Mouse (Mus musculus) liver, embryonic 18 days (tissue): ENCODE data around the gene Krtap3-3. TPM values are rescaled to one million over a fixed set of nuclear protein-coding genes. Genes with fewer than 3 reads are reported as not detected.

Experiments used
- polyA plus RNA-seq: library from polyadenylated mRNA; depleted of rRNA; stranded (reverse); fragments of >200 nt; gene quantifications from 2 replicates; pipeline ENCODE4 v1.2.3, GENCODE M21; 2012; rRNA removed

Gene Krtap3-3
- not detected in 2 replicates for polyA plus RNA-seq

DNA sequence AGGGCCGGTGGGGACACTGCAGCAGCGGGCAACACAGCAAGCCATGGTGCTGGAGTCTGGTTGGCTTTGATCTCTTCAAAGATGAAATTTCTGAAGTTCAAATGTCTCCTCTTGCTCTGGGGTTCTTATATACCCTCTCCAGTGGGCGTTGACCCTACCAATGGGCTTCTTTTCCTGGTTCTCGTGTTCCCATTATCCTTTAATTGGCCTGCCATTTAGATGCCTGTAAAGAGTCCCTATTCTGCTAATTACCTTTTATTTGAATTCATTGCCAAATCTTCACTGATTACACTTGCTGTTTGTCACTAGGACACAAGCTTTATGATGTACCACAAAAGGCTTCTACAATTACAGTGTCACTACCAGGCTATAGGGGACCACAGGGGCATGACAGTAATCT lies at the start of gene Krtap3-3:
Gene Krtap3-3 (minus strand): TSS at position 101 of the 400 bp plus-strand sequence.

DNA sequence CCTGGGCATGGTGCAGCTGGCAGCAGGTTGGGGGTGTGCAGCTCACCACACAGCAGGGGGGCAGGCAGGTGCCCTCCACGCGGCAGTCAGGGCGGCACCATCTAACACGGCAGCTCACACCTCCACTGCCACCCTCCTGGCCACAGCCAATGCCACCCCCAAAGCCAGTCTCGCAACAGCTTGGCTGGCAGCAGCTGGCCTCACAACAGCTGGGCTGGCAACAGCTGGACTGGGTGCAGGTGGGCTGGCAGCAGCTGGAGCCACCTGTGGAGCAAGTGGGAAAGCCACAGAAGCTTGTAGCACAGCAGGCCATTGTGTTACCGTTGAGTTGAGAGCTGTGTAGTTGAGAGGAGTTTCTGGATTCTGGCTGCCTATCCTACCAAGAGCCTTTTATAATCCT lies 47.1 kb upstream of the Krtap3-3 start, which contains the start of gene Krtap9-3:
Gene Krtap9-3 (minus strand): TSS at position 364 of the 400 bp plus-strand sequence.

DNA sequence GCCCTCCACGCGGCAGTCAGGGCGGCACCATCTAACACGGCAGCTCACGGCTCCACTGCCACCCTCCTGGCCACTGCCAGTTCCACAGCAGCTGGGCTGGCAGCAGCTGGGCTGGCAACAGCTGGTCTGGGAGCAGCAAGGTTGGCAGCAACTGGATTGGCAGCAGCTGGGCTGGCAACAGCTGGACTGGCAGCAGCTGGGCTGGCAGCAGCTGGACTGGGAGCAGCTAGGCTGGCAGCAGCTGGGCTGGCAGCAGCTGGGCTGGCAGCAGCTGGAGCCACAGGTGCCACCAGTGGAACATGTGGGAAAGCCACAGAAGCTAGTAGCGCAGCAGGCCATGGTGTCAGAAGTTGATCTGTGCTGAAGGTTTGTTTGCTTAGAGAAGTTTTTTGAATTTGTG lies 40.3 kb upstream of the Krtap3-3 start, which contains the start of gene Krtap1-3:
Gene Krtap1-3 (minus strand): TSS at position 359 of the 400 bp plus-strand sequence.

DNA sequence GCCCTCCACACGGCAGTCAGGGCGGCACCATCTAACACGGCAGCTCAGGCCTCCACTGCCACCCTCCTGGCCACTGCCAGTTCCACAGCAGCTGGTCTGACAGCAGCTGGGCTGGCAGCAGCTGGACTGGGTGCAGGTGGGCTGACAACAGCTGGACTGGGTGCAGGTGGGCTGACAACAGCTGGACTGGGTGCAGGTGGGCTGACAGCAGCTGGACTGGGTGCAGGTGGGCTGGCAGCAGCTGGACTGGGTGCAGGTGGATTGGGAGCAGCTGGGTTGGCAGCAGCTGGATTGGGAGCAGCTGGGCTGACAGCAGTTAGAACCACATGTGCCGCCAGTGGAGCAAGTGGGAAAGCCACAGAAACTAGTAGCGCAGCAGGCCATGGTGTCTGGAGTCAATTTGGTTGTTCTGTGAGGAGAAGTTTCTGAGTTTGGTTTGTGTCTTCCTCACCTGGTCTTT lies 32.6 kb upstream of the Krtap3-3 start, which contains the start of gene Krtap1-4:
Gene Krtap1-4 (minus strand): TSS at position 410 of the 460 bp plus-strand sequence.

DNA sequence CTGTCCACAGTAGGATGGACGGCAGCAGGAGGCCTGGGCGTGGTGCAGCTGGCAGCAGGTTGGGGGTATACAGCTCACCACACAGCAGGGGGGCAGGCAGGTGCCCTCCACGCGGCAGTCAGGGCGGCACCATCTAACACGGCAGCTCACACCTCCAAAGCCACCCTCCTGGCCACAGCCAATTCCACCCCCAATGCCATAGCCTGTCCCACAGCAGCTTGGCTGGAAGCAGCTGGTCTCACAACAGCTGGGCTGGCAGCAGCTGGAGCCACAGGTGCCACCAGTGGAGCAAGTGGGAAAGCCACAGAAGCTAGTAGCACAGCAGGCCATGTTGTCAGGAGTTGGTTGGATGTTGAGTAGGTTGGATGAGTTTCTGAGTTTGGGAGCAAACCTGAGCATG lies 30.0 kb upstream of the Krtap3-3 start, which contains the start of gene Krtap1-5:
Gene Krtap1-5 (minus strand): TSS at position 381 of the 400 bp plus-strand sequence.

DNA sequence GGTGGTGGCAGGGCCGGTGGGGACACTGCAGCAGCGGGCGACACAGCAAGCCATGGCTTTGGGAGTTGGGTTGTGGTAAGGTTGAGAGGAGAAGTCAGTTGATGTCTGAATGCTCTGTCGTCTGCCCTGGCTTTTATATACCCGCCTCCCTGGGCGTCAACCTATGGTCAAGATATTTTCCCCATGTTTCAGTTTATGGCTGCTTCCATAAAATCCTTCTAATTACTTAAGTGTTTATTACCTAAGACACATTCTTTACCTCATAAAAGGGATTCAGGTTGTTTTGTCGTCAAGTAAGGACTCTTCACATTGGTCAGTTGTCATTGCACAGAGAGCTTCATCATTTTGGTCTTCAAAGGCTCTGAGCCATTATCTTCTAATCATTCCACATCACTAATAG lies 15.9 kb upstream of the Krtap3-3 start, which contains the start of gene Krtap3-1:
Gene Krtap3-1 (minus strand): TSS at position 101 of the 400 bp plus-strand sequence.

DNA sequence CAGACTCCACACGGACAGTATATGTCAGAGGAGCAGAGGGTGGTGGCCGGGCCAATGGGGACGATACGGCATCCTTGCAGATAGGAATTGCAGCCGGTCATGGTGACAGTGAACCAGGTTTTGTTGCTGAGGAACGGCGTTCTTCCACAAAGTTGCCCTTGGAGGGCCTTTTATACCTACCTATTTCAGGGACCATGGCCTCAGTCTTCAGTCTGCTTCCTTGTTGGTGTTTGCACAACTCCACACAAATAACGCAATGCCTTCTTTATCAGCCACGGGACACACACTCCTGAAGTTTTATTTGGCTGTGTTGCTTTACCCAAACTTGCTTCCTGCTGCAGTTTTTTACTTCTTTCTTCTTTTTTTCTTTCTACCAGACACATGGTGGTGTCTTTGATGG lies 8.7 kb upstream of the Krtap3-3 start, which contains the start of gene Gm11939:
Gene Gm11939 (minus strand): TSS at position 101 of the 400 bp plus-strand sequence.

DNA sequence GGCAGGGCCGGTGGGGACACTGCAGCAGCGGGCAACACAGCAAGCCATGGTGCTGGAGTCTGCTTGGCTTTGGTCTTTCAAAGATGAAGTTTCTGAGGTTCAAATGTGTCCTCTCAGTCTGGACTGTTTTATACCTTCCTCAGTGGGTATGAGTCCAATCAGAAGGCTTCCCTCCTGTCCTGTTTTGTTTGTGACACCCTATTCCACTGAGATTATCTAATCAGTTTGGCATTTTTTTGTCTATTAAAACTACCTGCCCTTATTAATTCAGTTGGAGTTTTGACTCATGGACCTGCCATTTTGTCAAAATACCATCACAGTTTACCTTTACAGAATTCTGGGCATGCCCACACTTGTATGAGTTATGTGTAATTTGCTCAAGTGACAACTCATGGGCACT lies 6.1 kb upstream of the Krtap3-3 start, which contains the start of gene Krtap3-2:
Gene Krtap3-2 (minus strand): TSS at position 101 of the 400 bp plus-strand sequence.

DNA sequence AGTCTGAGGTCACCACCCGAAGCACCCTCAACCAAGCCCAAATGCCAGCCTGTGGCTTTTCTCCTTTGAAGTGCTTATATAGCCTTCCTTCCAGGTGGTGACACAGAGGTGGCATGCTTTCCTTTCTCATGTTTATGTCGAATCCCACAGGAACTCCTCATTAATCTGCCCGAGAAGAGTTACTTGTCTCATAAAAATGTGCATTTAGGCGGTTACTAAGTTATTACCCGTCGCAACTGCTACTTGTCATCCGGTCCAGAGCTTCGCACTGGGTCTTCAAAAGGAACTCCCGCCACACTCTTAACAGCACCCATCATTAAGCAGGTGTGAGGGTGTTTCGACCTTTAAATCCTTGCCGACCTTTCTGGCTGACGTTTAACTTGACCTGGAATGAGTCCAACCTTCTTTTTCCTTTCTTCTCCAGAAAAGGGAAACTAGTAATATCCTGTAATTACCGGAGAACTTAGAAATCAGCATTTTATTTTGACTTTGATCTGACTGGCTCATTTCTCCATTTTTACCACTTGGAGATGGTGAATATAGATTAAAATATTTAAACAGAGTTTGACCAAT lies 29.3 kb downstream of the Krtap3-3 start, which contains the start of gene Krt39:
Gene Krt39 (minus strand): TSS at position 51 of the 573 bp plus-strand sequence.

Other genes with a start within 250 kb of the Krtap3-3 start
- gene Krt25, start 227.9 kb downstream of the Krtap3-3 start, polyA plus RNA-seq, result 0.03 TPM in 1 of 2 replicates, not detected in the other
- not detected in 2 replicates for gene Krt26, start 212.9 kb downstream of the Krtap3-3 start, polyA plus RNA-seq
- gene Krt27, start 199.8 kb downstream of the Krtap3-3 start, polyA plus RNA-seq, result not detected in 2 replicates
- gene Krt28, start 176.0 kb downstream of the Krtap3-3 start, polyA plus RNA-seq, result not detected in 2 replicates
- 1.5 and 1.7 TPM in 2 replicates for gene Krt10, start 161.5 kb downstream of the Krtap3-3 start, polyA plus RNA-seq
- gene Krt12, start 128.6 kb downstream of the Krtap3-3 start, polyA plus RNA-seq, result 0.05 TPM in 1 of 2 replicates, not detected in the other
- 12.1 and 18.7 TPM in 2 replicates for gene Krt20, start 112.7 kb downstream of the Krtap3-3 start, polyA plus RNA-seq
- 4.7 and 5.5 TPM in 2 replicates for gene Krt23, start 57.7 kb downstream of the Krtap3-3 start, polyA plus RNA-seq
- gene Krt39, start 29.5 kb downstream of the Krtap3-3 start, polyA plus RNA-seq, result not detected in 2 replicates
- not detected in 2 replicates for gene Krt40, start 7.7 kb downstream of the Krtap3-3 start, polyA plus RNA-seq
- not detected in 2 replicates for gene Krtap3-2, start 6.0 kb upstream of the Krtap3-3 start, polyA plus RNA-seq
- not detected in 2 replicates for gene Gm11939, start 8.6 kb upstream of the Krtap3-3 start, polyA plus RNA-seq
- gene Krtap3-1, start 15.8 kb upstream of the Krtap3-3 start, polyA plus RNA-seq, result not detected in 2 replicates
- gene Krtap1-5, start 30.2 kb upstream of the Krtap3-3 start, polyA plus RNA-seq, result not detected in 2 replicates
- not detected in 2 replicates for gene Krtap1-4, start 32.8 kb upstream of the Krtap3-3 start, polyA plus RNA-seq
- not detected in 2 replicates for gene Krtap1-3, start 40.5 kb upstream of the Krtap3-3 start, polyA plus RNA-seq
- gene Krtap9-3, start 47.2 kb upstream of the Krtap3-3 start, polyA plus RNA-seq, result not detected in 2 replicates
- not detected in 2 replicates for gene Gm11938, start 52.4 kb upstream of the Krtap3-3 start, polyA plus RNA-seq
- not detected in 2 replicates for gene Gm11937, start 59.3 kb upstream of the Krtap3-3 start, polyA plus RNA-seq
- not detected in 2 replicates for gene Krtap2-4, start 64.0 kb upstream of the Krtap3-3 start, polyA plus RNA-seq
- not detected in 2 replicates for gene Gm11562, start 69.6 kb upstream of the Krtap3-3 start, polyA plus RNA-seq
- not detected in 2 replicates for gene Krtap4-1, start 77.4 kb upstream of the Krtap3-3 start, polyA plus RNA-seq
- not detected in 2 replicates for gene Krtap4-2, start 84.2 kb upstream of the Krtap3-3 start, polyA plus RNA-seq
- not detected in 2 replicates for gene Krtap4-7, start 93.2 kb upstream of the Krtap3-3 start, polyA plus RNA-seq
- not detected in 2 replicates for gene Gm11555, start 99.4 kb upstream of the Krtap3-3 start, polyA plus RNA-seq
- not detected in 2 replicates for gene Gm11563, start 108.1 kb upstream of the Krtap3-3 start, polyA plus RNA-seq
- not detected in 2 replicates for gene Krtap4-6, start 115.1 kb upstream of the Krtap3-3 start, polyA plus RNA-seq
- not detected in 2 replicates for gene Gm14190, start 139.9 kb upstream of the Krtap3-3 start, polyA plus RNA-seq
- not detected in 2 replicates for gene Gm14180, start 183.4 kb upstream of the Krtap3-3 start, polyA plus RNA-seq
- gene Gm11595, start 222.0 kb upstream of the Krtap3-3 start, polyA plus RNA-seq, result not detected in 2 replicates
- not detected in 2 replicates for gene Krtap4-8, start 229.8 kb upstream of the Krtap3-3 start, polyA plus RNA-seq
- not detected in 2 replicates for gene Krtap4-9, start 234.3 kb upstream of the Krtap3-3 start, polyA plus RNA-seq
- gene Gm11596, start 242.6 kb upstream of the Krtap3-3 start, polyA plus RNA-seq, result not detected in 2 replicates
- not detected in 2 replicates for gene Gm11569, start 248.1 kb upstream of the Krtap3-3 start, polyA plus RNA-seq